Mouse (Mus musculus): ENCODE results near the gene Ahnak2. TPM values are rescaled to one million over a fixed set of nuclear protein-coding genes. Genes with fewer than 3 reads are reported as not detected.
A peak's percentile ranks its signal among the peaks of the same experiment; 100 is the strongest.

Gene Ahnak2
- polyA plus RNA-seq, 1 experiment from 2014 or later: 1.0 TPM

DNA sequence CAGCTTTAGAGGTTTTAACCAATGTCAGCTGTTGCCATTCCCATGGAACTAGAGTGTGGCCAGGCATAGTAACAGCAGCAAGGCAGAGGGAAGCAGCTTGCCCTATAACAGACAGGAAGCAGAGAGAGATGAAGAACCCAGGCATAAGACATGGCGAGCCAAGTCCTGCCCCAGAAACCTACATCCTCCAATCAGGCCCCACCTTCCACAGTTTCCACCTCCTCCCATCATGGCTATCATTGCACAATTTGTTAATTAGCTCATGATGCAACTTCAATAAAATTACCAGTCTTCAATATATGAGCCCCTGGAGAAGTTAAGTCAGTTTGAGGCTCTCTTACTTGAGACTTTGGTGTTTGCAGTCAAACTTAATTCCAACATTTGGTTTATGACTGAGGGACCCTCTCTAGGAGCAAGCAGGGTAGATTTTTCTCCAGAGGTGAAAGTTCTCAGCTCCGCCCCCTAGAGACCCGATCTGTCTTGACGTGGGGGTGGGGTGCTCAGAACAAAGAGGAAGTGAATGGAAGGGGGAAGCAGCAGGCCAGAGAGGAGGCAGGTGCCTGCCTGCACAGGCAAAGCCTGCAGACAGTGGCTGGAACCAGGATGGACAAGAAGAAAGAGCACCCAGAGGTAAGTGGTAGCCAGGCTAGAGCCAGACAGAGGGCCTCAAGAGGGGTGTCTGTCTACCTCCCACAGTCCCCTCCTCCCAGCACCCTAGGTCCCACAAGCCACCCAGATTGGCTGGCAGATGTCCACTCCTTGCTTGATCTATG lies 42.1 kb downstream of the Ahnak2 start, which contains the start of gene Pld4:
TSS of gene Pld4 (plus strand) at position 502 of the 773 bp plus-strand sequence.
- DNase-seq (ENCODE audit: low spot score): peak; percentile 64

DNA sequence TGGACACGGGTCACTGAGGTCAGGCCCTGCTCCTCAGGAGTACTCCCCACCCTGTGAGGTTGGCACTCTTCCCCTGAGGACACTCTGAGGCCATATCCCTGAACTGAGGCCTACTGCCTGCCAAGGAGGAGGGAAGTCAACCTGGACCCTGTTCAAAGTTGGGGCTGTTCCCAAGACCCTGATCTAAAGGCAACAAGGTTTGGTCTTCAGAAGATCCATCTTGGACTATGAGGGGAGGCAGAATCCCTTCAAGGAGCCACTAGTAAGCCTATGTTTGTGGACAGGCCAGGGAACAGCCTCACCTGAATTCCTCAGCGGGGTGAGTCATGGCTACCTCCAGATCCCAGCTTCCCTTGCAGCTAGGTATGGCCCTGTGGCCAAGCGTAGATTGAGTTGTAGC lies 43.0 kb downstream of the Ahnak2 start:
- DNase-seq (ENCODE audit: low spot score): no peak

DNA sequence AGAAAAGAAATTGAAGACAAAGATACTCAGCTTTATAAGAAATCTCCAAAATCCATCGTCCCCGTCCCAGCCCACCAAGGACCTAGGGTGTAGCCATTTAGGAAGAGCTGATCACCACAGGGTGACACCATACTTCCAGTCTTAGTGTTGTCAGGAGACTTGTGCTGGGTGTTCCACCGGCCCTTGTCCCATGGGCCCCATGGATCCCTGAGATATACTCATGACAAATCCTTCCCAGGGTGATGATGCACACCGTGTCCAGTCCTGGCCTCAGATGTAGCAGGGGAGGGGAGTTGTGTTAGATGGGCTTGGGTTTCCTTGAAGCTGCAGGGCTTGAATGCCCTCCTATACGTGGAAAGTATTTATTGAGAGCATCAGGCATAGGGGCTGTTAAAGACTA lies 44.6 kb downstream of the Ahnak2 start:
- DNase-seq (ENCODE audit: low spot score): no peak

DNA sequence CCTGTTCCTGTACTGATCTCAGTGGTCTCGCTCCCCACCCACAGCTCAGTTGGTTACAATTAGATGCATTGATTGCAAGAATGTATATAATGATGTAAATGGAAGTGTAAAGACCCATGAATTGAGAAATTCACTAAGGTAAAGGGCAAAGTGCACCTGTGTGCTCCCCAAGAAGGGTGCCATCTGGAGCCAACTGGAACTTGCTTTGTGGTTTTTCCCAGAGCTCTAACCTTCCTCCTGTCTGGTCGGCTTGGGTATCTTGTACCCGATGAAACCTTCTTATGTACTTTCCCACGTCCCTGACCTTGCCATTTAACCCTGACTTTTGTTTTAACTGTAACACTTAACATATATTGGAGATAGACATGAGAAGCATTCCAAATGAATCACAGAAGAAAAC lies 46.6 kb downstream of the Ahnak2 start:
- no peak for DNase-seq (ENCODE audit: low spot score)

DNA sequence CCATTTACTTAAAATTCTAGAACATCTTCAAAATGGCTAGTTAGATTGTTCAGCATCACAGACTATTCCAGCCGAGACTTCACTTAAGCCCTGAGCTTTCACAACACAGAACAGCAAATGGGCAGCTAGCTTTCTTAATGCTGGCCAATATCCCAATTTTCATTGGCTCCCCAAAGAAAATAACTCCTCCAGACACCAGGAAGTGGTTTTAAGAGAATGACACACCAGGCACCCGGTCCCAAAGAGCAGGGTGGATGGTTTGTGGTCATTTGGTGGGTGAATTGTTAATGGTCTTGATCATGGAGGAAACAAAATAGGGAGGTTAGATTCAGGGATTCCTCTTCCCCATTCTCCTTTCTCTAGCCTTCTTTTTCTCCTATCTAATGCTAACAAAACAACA lies 50.1 kb downstream of the Ahnak2 start:
- DNase-seq (ENCODE audit: low spot score): no peak

DNA sequence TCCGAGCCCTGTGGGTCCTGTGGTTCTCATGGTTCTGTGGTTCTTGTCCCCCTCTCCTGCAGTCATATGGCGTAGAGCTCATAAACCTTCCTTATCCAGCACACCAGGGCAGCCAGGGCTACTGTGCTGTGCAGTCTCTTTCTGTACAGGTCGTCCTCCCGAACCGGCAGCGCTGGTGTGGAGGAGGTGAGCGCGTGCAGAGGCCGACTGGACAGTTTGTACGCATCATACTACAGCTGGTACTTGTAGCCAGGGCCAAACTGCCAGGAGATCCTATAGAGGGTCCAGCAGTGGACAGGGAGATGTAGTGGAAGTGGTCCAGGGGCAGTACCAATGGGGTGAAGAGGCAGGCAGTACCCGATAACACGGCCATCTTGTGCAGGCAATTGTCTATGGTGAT lies 51.5 kb downstream of the Ahnak2 start:
- no peak for DNase-seq (ENCODE audit: low spot score)

DNA sequence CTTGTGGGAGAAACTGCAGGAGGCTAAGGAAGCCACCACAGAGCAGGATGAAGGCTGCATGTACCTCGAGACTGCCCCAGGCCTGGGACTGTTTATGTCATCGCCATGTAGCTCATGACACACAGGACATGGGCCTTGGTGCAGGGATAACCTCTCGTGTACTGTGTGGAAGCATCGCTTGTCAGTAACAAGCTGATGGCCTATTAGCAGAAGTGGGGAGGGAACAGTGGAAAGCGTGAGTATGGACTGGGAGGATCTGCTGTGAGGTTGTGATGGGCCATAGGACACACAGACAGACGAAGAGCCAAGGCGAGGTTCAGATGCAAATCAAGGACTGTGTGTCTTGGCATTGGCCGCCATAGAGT lies 54.9 kb downstream of the Ahnak2 start:
- DNase-seq (ENCODE audit: low spot score): no peak

DNA sequence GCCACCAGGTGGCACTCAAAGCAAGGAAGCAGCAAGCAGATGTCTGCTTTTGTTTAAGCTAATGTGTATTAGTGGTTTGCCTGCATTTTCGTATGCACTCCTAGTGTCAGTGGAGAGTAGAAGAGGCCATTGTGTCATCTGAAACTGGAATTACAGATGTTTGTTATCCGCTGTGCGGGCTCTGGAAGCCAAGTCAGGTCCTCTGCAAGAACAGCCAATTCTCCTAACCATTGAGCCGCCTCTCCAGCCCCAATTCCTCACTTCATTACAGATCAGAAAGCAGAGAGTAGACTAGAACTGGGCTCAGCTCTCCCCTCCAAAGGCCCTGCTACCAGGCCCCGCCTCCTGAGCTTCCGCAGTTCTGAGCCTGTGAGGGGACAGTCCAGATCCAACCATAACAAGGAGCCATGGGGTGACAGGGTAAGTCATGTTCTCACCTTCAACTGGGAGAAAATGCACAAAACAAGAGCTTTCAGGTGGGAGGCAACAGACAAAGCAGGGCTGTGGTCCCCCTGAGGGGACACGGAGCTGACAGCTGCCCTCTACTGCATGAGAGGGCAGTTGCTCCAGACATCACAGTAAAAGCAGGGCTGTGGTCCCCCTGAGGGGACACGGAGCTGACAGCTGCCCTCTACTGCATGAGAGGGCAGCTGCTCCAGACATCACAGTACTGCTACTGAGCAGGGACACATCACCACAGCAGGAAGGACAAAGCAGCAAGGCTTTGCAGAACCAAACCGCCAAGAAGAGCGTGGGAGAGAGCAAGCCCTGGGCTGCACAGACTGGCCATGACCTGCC lies 55.5 kb downstream of the Ahnak2 start:
- DNase-seq (ENCODE audit: low spot score): peak; percentile 79

DNA sequence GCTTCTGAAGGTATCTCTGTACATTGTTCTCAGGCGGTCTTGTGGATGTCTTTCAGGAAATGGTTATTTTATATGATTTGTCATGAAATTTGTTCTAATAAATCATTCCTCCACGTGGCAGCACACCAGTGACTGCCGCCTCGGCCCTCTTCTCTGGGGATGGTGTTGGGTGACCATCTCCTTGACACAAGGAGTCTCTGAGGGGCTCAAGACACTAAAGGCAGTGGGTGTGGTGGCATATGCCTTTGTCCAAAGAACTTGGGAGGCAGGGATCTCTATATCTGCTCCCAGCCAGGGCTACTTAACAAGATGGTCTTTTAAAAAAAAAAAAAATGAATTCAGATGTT lies 56.0 kb downstream of the Ahnak2 start:
- DNase-seq (ENCODE audit: low spot score): no peak

DNA sequence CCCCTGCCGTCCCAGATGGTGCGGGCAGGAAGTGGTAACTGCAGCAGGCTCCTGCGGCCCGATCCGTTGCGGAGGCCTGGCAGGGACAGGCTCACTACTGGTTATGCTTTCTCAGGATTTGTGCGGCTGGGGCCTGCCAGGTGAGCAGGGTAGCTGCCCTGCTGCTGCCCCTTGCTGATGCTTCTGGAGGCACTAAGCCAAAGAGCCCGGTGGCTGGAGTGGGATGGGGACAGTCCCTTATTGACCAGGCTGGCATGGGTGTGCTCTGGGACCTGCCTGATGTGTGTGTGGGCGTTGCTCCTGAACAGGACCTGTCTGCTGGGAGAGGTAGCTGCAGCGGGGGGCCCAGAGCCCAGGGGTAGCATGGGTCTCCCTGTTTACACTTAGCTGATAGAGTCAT lies 56.7 kb downstream of the Ahnak2 start:
- DNase-seq (ENCODE audit: low spot score): peak; percentile 27

DNA sequence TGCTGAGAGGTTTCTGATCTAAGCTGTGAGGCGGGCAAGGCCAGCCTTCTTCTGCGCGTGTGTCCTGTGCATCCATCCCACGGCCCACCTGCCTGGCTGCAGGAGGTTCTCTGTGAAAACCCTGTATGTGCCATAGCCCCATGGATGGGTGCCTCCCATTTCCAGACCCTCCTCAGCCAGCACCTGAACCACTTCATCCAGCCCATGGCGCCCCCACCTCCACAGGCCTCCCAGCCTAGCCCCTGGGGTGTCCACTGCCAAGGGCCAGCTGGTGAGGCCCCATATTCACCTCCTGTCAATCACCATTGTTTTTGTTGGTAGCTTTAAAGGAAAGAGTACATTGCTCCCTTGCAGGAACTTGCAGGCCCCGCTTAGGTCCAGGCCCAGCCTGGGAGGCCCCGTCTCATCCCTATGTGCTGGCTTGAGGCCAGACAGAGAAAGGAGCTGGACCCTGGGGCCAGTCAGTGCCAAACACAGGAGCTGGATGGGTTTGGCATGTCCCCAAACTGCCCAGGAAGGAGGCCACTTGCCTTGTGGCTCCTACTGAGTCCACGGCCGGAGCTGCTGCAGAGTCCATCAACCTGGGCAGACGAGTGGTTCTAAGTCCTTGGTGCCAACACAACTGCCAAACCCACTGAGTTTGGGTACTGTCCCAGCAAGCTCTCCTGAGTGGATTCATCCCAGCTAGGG lies 57.4 kb downstream of the Ahnak2 start:
- no peak for DNase-seq (ENCODE audit: low spot score)

DNA sequence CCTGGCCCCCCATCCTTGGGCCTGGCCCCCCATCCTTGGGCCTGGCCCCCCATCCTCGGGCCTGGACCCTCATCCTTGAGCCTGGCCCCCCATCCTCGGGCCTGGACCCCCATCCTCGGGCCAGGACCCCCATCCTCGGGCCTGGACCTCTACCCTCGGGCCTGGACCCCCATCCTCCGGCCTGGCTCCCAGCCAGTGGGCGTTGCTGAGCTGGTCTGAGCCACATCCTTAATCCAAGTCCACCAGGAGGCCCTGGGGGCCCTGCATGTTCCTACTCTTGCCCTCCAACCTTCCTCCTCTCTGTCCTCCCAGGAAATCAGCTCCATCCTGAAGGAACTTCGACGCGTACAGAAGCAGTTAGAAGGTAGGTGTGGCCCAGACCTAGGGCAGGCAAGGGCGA lies 58.2 kb downstream of the Ahnak2 start:
- no peak for DNase-seq (ENCODE audit: low spot score)

DNA sequence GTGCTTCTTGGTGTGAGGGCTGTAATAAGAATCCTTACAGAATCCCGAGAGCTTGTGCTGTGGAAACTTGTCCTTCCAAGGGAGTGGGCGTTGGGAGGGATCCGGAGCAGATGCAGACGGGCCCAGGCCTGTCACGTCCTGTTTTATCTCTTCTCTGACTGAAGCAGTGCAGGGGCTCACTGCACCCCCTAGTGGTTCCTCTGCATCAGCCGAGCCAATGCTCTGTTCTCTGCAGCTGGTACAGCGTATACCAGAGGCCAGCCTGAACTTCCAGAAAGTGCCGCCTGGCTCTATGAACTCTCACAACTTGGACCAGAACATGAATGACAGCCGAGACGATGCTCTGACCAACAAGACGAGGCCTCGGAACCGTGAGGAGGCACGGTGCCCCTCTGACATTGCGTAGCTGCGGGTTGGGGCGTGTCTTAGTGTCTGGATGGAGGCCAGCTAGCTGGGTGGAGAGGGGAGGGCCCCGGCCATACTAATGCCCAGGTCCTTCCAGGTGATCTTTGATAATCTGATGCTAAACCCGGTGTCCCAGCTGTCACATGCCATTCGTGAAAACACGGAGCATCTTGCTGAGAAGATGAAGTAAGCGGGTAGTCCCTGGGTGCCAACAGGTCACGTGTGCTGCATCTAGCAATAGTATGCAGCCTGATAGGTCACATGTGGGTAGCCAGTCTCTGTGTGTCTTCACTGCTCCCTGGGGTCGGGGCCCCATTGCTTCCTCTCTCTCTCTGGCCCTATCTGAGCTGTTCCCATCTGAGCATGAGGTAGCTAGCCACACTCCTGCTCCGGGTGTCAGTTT lies 59.1 kb downstream of the Ahnak2 start:
- peak; percentile 84 for DNase-seq (ENCODE audit: low spot score)

DNA sequence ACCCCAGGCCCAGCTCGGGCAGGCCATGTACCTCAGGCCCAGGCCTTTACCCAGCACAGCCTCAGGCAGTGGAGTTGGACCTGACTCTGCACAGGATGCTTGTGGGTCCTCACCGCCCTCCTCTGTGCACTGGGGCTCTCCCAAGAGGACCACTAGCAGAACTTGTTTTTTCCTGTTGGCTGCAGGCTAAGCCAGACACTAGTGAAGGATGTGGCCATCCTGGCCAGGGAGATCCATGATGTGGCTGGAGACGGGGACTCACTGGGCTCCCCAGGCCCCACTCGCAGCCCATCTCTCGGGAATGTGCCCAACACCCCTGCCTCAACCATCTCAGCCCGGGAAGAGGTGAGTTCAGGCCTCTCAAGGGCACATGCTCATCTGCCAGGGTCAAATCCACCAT lies 59.7 kb downstream of the Ahnak2 start:
- no peak for DNase-seq (ENCODE audit: low spot score)

DNA sequence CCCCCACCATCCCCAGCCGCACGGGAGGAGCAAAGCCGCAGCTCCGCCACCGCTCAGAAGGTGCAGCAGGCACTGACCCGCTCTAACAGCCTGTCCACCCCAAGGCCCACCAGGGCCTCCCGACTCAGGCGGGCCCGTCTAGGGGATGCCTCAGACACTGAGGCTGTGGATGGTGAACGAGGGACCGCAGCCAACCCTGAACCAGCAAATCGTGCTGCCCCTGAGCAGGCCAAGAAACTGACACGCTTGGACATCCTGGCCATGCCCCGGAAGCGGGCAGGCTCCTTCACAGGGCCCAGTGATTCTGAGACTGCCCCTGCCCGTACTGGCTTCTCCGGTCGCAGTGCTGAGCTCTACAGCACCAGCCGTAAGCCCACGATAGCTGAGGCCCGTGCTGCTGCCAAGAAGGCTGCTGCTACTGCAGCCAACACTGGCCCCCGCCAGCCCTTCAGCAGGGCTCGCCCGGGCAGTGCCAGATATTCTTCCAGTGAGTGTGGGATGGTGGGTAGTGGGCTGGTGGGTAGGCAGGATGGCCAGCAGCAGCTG lies 63.4 kb downstream of the Ahnak2 start:
- DNase-seq (ENCODE audit: low spot score): no peak

DNA sequence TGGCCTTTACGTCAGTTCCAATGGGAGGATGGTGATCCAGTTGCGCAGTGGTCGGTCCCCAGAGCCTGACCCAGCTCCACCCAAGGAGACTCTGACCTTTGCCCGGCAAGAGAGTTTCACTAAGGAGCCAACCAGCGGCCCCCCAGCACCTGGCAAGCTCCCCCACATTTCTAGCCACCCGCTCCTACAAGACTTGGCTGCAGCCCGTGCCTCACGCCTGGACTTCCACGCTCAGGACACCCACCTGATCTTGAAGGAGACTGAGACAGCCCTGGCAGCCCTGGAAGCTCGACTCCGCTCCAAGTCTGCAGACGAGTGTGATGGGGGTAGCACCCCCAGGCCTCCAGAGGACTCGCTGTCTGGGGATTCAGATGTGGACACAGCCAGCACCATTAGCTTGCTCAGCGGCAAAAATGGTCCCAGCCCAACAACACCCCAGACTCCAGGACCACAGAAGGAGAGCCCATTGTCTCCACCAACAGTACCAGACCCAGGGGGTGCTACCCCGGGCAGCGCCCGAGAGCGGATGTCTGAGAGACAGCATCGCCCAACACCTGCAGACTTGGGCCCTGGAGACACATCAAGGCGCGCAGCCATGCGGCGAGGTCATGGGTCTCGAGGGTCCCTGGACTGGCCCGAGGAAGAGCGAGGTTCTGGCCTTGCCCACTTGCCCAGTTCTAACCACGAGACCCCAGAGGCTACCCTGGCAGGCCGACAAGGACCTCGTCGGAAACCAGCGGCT lies 64.0 kb downstream of the Ahnak2 start:
- no peak for DNase-seq (ENCODE audit: low spot score)

DNA sequence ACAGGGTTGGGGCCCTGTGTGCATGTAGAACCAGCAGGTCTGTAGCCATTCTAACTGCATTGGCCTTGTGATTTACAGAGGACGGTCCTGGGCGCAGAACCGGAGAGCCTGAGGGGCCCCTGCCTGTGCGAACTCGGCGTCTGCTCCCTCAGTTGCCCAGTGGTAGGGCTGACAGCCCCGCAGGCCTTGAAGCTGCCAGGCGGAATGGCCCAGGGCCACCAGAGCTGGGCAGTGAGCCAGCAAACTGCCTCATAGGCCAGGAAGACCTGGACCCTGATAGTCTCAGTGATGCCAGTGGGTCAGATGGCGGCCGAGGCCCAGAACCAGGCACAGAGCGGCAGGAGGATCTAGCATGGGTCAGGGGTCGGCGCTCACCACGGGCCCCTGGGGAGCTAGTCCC lies 64.7 kb downstream of the Ahnak2 start:
- no peak for DNase-seq (ENCODE audit: low spot score)

DNA sequence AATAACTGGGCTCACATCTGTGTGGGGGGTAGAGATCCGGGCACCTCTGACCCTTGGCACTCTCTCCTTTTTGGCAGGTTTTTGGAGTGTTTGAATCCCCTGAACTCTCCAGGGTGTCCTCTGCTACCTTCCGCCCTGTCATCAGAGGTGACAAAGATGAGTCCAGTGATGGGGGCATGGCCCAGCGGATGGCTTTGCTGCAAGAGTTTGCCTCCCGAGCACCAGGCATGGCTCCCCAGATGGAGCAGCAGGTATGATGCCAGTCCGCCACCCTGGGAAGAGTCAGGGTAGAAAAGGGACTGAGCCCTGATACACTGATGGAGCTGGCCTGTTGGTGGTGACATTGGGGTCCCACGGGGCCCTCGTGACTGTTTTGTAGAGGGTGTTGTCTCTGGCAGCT lies 65.4 kb downstream of the Ahnak2 start:
- no peak for DNase-seq (ENCODE audit: low spot score)

DNA sequence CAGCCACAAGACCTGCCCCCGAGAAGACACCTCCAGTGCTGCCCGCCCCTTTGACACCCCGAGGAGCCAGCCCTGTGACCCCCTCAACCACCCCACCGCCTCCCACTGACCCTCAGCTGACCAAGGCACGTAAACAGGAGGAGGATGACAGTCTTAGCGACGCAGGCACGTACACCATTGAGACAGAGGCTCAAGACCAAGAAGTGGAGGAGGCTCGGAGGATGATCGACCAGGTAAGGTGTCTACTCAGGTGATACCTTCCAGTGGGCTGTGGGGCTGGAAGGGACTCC lies 65.9 kb downstream of the Ahnak2 start:
- no peak for DNase-seq (ENCODE audit: low spot score)

DNA sequence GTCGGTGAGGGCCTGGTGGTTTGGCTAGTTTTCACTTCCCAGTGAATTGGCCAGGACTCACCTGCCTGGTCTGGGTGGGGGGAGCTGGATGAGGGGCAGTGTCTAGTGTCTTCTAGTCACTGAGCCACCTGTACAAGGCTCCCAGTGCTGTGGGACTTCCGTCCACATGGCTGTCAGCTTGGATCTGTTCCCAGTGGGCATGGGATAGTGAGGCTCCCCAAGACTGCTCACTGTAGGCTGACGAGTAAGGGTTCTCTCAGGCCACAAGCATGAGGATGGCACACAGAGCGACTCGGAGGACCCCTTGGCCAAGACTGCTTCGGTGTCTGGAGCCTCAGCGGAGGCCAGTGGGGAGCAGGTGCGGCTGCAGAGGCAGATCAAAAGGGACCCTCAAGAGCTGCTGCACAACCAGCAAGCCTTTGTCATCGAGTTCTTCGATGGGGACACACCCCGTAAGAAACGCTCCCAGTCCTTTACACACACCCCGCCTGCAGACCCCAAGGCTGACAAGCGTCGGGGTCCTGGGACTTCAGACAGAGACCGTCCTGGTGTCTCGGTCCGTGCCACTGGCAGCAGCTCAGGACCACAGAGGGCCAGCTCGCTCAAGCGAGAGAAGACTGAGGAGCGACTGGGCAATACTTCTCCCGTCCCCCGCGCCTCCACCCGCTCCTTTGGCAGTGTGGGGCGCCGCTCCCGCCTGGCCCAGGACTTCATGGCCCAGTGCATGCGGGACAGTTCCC lies 66.4 kb downstream of the Ahnak2 start:
- no peak for DNase-seq (ENCODE audit: low spot score)
